8 mouse cellular contexts compared by ENCODE assay signal in genomic region chr17:28743916-28744315, GRCm38 (mm10). TPM values are rescaled to one million over a fixed set of nuclear protein-coding genes. Genes with fewer than 3 reads are reported as not detected.
DNase-seq lines count a peak whose midpoint lies in the region; ATAC-seq and TF ChIP-seq lines count a peak whose summit lies in the region.
"Had no signal": no experiment of that assay in that cellular context is flagged by ENCODE, and none has a peak within 500 bp of the region (broad histone marks: within the 10 kb centered on the region; RNA-seq: fewer than 3 reads in every experiment).

No protein-coding gene starts in this region.

- no peaks in the 10 kb centered on the region for H3K27me3 ChIP-seq in liver, adult 2 months (ENCODE audit: control insufficient read depth, insufficient read depth, low read length)
- no peaks in the 10 kb centered on the region for H3K27me3 ChIP-seq in liver, embryonic 11.5 days (replicated peaks; ENCODE audit: control insufficient read depth, insufficient read depth, low read length)
- H3K27me3 ChIP-seq in G1E (ENCODE audit: insufficient read depth, low read length): no peaks in the 10 kb centered on the region
- H3K27me3 ChIP-seq in splenic B cell, adult 2 months (ENCODE audit: control insufficient read depth, insufficient read depth, low read length, poor library complexity, severe bottlenecking): no peaks in the 10 kb centered on the region
- H3K27me3 ChIP-seq: heart, embryonic 15.5 days had no signal

- H3K4me3 ChIP-seq in liver, adult 2 months (ENCODE audit: insufficient read depth, low read depth, low read length): no peak overlapping the region
- H3K4me3 ChIP-seq in liver, embryonic 11.5 days (ENCODE audit: low read depth, low read length): no peak overlapping the region
- H3K4me3 ChIP-seq in G1E (ENCODE audit: low read depth, low read length): no peak overlapping the region
- H3K4me3 ChIP-seq: heart, embryonic 15.5 days had no signal

- 92% methylated on average over 9 of the region's 9 CpGs for WGBS in liver, adult 2 months
- 93% methylated on average over 9 of the region's 9 CpGs for WGBS in liver, embryonic 11.5 days

- no peaks in the 10 kb centered on the region for H3K79me2 ChIP-seq in liver, adult 2 months (ENCODE audit: control insufficient read depth, insufficient read depth, low read length)

- no peak overlapping the region for H3K27ac ChIP-seq in liver, adult 2 months (replicated peaks; ENCODE audit: insufficient read depth, low read depth, low read length)
- no peak overlapping the region for H3K27ac ChIP-seq in liver, embryonic 11.5 days (ENCODE audit: low read depth, low read length)
- H3K27ac ChIP-seq: heart, embryonic 15.5 days had no signal

- no peaks in the 10 kb centered on the region for H3K4me1 ChIP-seq in liver, adult 2 months (ENCODE audit: control insufficient read depth, insufficient read depth, low read length)
- H3K4me1 ChIP-seq in liver, embryonic 11.5 days (replicated peaks; ENCODE audit: control insufficient read depth, insufficient read depth, low read length): peaks cover 3% of the 10 kb centered on the region; the same call in 1 of the 2 replicates
- H3K4me1 ChIP-seq in G1E (ENCODE audit: insufficient read depth, low read depth, low read length): no peaks in the 10 kb centered on the region
- H3K4me1 ChIP-seq: heart, embryonic 15.5 days had no signal

- no peak overlapping the region for H3K9ac ChIP-seq in liver, adult 2 months (ENCODE audit: low read depth, low read length)
- no peak overlapping the region for H3K9ac ChIP-seq in liver, embryonic 11.5 days (ENCODE audit: low read depth, low read length)
- H3K9ac ChIP-seq: heart, embryonic 15.5 days had no signal

- peaks cover 79% of the 10 kb centered on the region for H3K36me3 ChIP-seq in liver, adult 2 months (ENCODE audit: control insufficient read depth, insufficient read depth, low read length)
- H3K36me3 ChIP-seq in liver, embryonic 11.5 days (ENCODE audit: control insufficient read depth, insufficient read depth, low read length): peaks cover 57% of the 10 kb centered on the region
- H3K36me3 ChIP-seq in G1E (replicated peaks): peaks cover 99% of the 10 kb centered on the region
- H3K36me3 ChIP-seq in splenic B cell, adult 2 months (ENCODE audit: control insufficient read depth, insufficient read depth, low read length, poor library complexity, severe bottlenecking): peaks cover 15% of the 10 kb centered on the region

- DNase-seq in liver, adult 2 months (ENCODE audit: extremely low read depth, low read depth, low spot score): peak; percentile 25
- no peak for DNase-seq in liver, embryonic 11.5 days (ENCODE audit: low spot score)
- no peak for DNase-seq in G1E (ENCODE audit: low spot score)
- DNase-seq in brain, embryonic 14.5 days (ENCODE audit: low read depth): no peak
- DNase-seq in splenic B cell, adult 2 months (ENCODE audit: low read depth, low spot score): peak; percentile 52
- no peak for DNase-seq in layer of hippocampus, postnatal 10 days (ENCODE audit: low spot score in 2 of 2)

- no peak for ATAC-seq in liver, embryonic 11.5 days (replicated peaks; ENCODE audit: low FRiP score)
- ATAC-seq in G1E (ENCODE audit: extremely low read depth, insufficient number of reproducible peaks, low FRiP score, poor library complexity, severe bottlenecking): no peak
- no peak for ATAC-seq in cerebellum, adult (ENCODE audit: insufficient number of reproducible peaks, low FRiP score, low TSS enrichment)

- TF ChIP-seq POLR2A in liver, adult 2 months (IDR thresholded peaks at IDR 0.05; ENCODE audit: extremely low read depth, insufficient read depth, low read length): no peak
- TF ChIP-seq POLR2A in brain, embryonic 14.5 days (IDR thresholded peaks at IDR 0.05; ENCODE audit: borderline replicate concordance, extremely low read depth, insufficient read depth, insufficient read length, poor library complexity, severe bottlenecking): no peak

- no peaks in the 10 kb centered on the region for H3K9me3 ChIP-seq in liver, embryonic 11.5 days (ENCODE audit: control insufficient read depth, low read length)
- H3K9me3 ChIP-seq in G1E (replicated peaks): no peaks in the 10 kb centered on the region
- H3K9me3 ChIP-seq: heart, embryonic 15.5 days had no signal

- TF ChIP-seq CTCF in liver, adult 2 months (IDR thresholded peaks at IDR 0.05; ENCODE audit: low read depth, low read length): 0 out of 2 replicates have a peak, but pooled peaks have one; percentile 7
- TF ChIP-seq CTCF in G1E (IDR thresholded peaks at IDR 0.05; ENCODE audit: low read depth, low read length): 0 out of 2 replicates have a peak, but pooled peaks have one; percentile 4
- TF ChIP-seq CTCF in brain, embryonic 14.5 days (IDR thresholded peaks at IDR 0.05; ENCODE audit: borderline replicate concordance, extremely low read depth, insufficient read depth, insufficient read length): peak; percentile 8; the same call in 1 of the 2 replicates

- H3K4me2 ChIP-seq in liver, embryonic 11.5 days: no peak overlapping the region
- H3K4me2 ChIP-seq: heart, embryonic 15.5 days had no signal

RNA-seq across cellular contexts. Expression of gene AC170998.1, which starts 18.0 kb away (rescaled TPM):
- total RNA-seq in liver, adult 2 months (2014; rRNA removed): 2.3 and 2.8 TPM in 2 replicates
- not detected in 2 replicates for polyA plus RNA-seq in liver, adult 2 months (2012; rRNA removed)
- polyA plus RNA-seq in liver, embryonic 11.5 days (2014; fragmentation: Nextera tagmentation; extraction: Ambion mirVana): 0.84 and 3.6 TPM in 2 replicates
- total RNA-seq in G1E (2014; fragmentation: Nextera tagmentation): 5.0 and 5.6 TPM in 2 replicates
- 1.3 and 2.8 TPM in 2 replicates for total RNA-seq in G1E (2017)
- not detected in 2 replicates for polyA plus RNA-seq in G1E (2012)
- polyA plus RNA-seq in brain, embryonic 14.5 days (2012; rRNA removed): 0.53 and 0.89 TPM in 2 replicates
- 1 to 10 TPM; 1.9 to 2.4 TPM for total RNA-seq in layer of hippocampus, postnatal 10 days (2021)

RNA-seq across cellular contexts. Expression of gene Mapk13, which starts 25.2 kb away (rescaled TPM):
- total RNA-seq in liver, adult 2 months (2014; rRNA removed): 0.20 and 0.65 TPM in 2 replicates
- 0.15 and 0.22 TPM in 2 replicates for polyA plus RNA-seq in liver, adult 2 months (2012; rRNA removed)
- 5.0 and 5.5 TPM in 2 replicates for polyA plus RNA-seq in liver, embryonic 11.5 days (2014; fragmentation: Nextera tagmentation; extraction: Ambion mirVana)
- total RNA-seq in G1E (2014; fragmentation: Nextera tagmentation) (not detected in 2 replicates), G1E (2017) (0.22 TPM in 1 of 2 replicates, not detected in the other)
- not detected in 2 replicates for polyA plus RNA-seq in G1E (2012)
- 1.3 and 2.1 TPM in 2 replicates for polyA plus RNA-seq in brain, embryonic 14.5 days (2012; rRNA removed)
- 1 to 10 TPM in 1 of 2 experiments, under 1 TPM in 1; 0.96 to 2.2 TPM for total RNA-seq in layer of hippocampus, postnatal 10 days (2021)

RNA-seq across cellular contexts. Expression of gene Mapk14, which starts 52.8 kb away (rescaled TPM):
- total RNA-seq in liver, adult 2 months (2014; rRNA removed): 37.7 and 50.8 TPM in 2 replicates
- 51.6 and 55.3 TPM in 2 replicates for polyA plus RNA-seq in liver, adult 2 months (2012; rRNA removed)
- 58.5 and 64.6 TPM in 2 replicates for polyA plus RNA-seq in liver, embryonic 11.5 days (2014; fragmentation: Nextera tagmentation; extraction: Ambion mirVana)
- total RNA-seq in G1E (2014; fragmentation: Nextera tagmentation): 61.3 and 72.1 TPM in 2 replicates
- 67.4 and 73.2 TPM in 2 replicates for total RNA-seq in G1E (2017)
- 55.9 and 79.6 TPM in 2 replicates for polyA plus RNA-seq in G1E (2012)
- 64.7 and 66.2 TPM in 2 replicates for polyA plus RNA-seq in brain, embryonic 14.5 days (2012; rRNA removed)
- total RNA-seq in layer of hippocampus, postnatal 10 days (2021): 10 to 100 TPM; 55.4 to 60.4 TPM

RNA-seq across cellular contexts. Expression of gene Slc26a8, which starts 53.9 kb away (rescaled TPM):
- not detected in 2 replicates for total RNA-seq in liver, adult 2 months (2014; rRNA removed)
- 0.04 and 0.11 TPM in 2 replicates for polyA plus RNA-seq in liver, adult 2 months (2012; rRNA removed)
- polyA plus RNA-seq in liver, embryonic 11.5 days (2014; fragmentation: Nextera tagmentation; extraction: Ambion mirVana): 0.34 and 0.75 TPM in 2 replicates
- 2.5 and 3.2 TPM in 2 replicates for total RNA-seq in G1E (2014; fragmentation: Nextera tagmentation)
- total RNA-seq in G1E (2017): 0.22 and 1.1 TPM in 2 replicates
- polyA plus RNA-seq in G1E (2012): 0.10 and 0.24 TPM in 2 replicates
- polyA plus RNA-seq in brain, embryonic 14.5 days (2012; rRNA removed): 3.1 and 3.2 TPM in 2 replicates
- 1 to 10 TPM; 7.4 to 9.0 TPM for total RNA-seq in layer of hippocampus, postnatal 10 days (2021)

RNA-seq across cellular contexts. Expression of gene Brpf3, which starts 57.0 kb away (rescaled TPM):
- 4.4 and 8.9 TPM in 2 replicates for total RNA-seq in liver, adult 2 months (2014; rRNA removed)
- 14.5 and 18.9 TPM in 2 replicates for polyA plus RNA-seq in liver, adult 2 months (2012; rRNA removed)
- 29.3 and 34.8 TPM in 2 replicates for polyA plus RNA-seq in liver, embryonic 11.5 days (2014; fragmentation: Nextera tagmentation; extraction: Ambion mirVana)
- total RNA-seq in G1E (2014; fragmentation: Nextera tagmentation) (62.4 and 87.3 TPM in 2 replicates), G1E (2017) (3.4 and 5.7 TPM in 2 replicates)
- 29.1 and 30.9 TPM in 2 replicates for polyA plus RNA-seq in G1E (2012)
- 46.1 and 47.5 TPM in 2 replicates for polyA plus RNA-seq in brain, embryonic 14.5 days (2012; rRNA removed)
- total RNA-seq in layer of hippocampus, postnatal 10 days (2021): 10 to 100 TPM; 37.2 to 37.7 TPM

Comparison
In these comparisons a context has a peak if more than half of its experiments do, and no peak if none do; other contexts are left out.
1. DNase-seq: peak in liver, adult 2 months (single experiment) and splenic B cell, adult 2 months (single experiment); none in liver, embryonic 11.5 days (single experiment), G1E (single experiment), brain, embryonic 14.5 days (single experiment) and layer of hippocampus, postnatal 10 days (0 of 2).
2. Peak in every context shown above with its lines, with median percentiles within 50 percentile points of each other: CTCF ChIP-seq.